Mouse (Mus musculus) gastrocnemius, postnatal 4 days (tissue): ENCODE measurements at regions not wholly inside any gene's neighbourhood (a gene's known extent, or its start where the extent isn't known, plus 50 kb on each side); places are given as distances from the start of the nearest gene placed in this dataset.
"Not testable (repeated sequence)": the region's sequence is repeated elsewhere in the genome, so short reads cannot be mapped to it uniquely, and the experiment has no call there.

ENCODE experiments used
- DNase-seq, 2 experiments: peaks; one replicate each; pipeline ENCODE4 v3.0.0; 2021 to 2022; ENCODE audit warnings: low spot score in 2 of 2, mixed read lengths in 2 of 2

- DNase-seq: no peak
Observed at GRCm38 (mm10) chr2:84042793-84043192, 52.4 kb downstream of the Gm13691 start.

DNA sequence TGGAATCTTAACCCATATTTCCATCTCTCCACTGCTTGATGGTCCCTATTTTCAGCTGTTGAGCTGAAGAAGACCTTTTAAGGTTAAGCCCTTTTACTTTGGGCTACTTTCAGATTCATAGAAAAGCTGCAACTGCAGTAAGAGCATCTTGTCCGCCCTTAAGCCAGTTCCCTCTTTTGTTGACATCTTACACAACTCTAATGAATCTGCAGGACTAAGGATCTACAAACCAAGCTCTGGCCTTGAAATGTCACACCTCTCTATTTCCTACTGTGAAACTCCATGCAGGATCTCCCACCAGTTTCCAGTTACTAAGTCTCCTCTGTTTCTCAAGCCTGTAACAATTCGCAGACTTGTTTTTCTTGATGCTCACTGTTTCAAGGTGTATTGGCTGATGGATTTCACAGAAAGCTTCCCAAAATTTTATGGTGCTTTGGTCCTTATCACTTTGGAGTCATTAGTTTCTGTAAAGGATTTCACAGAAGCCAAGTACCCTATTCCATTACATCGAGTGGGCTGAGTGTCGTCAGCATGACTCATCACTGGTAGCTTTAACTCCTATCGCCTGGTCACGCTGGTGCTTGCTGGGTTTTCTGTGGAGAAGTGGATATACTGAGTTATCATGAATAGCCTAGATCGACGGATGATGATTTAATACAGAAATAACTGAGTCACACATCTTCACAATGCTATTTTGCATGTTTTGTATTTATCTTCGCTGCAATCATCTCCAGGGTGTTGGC, 58.2 kb downstream of the Gm13691 start:
- DNase-seq: no peak

- DNase-seq: no peak
Observed at GRCm38 (mm10) chr2:84051883-84052331, 61.6 kb downstream of the Gm13691 start.

DNA sequence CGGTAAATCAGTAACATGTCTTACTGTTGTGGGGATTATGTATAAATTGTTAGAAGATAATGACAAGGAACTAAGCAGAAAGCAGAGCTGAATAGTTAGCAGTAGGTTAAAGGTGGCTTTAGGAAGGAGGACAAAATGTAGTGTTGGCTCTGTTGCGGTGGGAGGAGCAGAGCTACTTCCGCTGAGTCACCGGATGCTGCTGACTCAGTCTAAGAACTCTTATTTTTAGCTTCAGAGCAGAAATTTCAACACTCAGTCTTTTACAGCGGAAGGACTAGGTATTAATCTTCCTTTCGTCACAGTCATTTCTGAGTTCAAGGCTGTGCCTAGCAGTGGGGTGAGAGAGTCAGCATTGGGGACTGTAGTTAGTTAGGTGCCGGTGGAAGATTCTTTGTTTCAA, 68.9 kb downstream of the Gm13691 start:
- no peak for DNase-seq

DNA sequence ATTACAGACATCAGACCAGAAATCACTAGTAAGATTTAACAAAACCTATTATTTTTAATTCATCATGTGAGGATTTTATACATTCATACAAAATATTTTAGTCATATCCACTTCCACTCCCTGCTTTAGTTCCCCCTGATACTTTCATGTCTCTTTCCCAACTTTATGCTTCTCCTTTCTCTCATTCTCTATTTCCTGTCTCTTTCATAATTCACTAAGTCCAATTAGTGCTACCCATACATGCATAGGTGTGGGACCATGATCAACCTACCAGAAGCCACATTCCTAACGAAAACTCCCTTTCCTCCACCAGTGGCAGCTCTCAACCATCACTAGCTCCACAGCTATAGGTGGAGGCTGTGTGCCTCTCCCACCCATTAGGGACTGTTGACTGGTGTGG, 70.9 kb downstream of the Gm13691 start:
- no peak for DNase-seq

- no peak for DNase-seq
Observed at GRCm38 (mm10) chr2:84064371-84064770, 74.0 kb downstream of the Gm13691 start.

- no peak for DNase-seq
Observed at GRCm38 (mm10) chr2:84065061-84065460, 74.7 kb downstream of the Gm13691 start.

GRCm38 (mm10) chr2:84065749-84066148, 75.4 kb downstream of the Gm13691 start:
- no peak for DNase-seq

DNA sequence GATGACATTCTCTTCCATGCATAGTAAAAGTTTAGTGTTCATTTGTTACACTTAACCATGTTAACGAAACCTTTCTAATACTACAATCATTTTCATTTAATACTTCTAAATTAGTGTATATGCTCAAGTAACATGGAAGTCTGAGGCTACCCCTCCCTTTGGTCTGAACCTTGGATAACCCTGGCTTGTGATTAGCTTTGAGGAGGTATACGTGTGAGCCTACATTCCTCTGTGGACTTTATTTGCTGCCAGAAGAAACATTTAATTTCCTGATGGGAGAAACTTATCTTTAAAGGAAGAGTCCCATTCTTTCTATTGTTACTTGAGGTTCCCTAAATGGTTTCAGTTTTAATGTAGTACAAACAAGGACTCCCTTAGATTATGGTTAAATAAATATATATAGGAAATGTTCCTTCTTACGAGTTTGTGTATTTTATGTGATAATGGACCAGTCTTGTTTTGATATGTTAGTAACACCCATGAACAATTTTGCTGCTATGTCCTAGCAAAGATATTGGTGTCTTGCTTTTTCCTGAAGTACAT, 75.9 kb downstream of the Gm13691 start:
- no peak for DNase-seq

GRCm38 (mm10) chr2:84066785-84067526, 76.6 kb downstream of the Gm13691 start:
- no peak for DNase-seq

GRCm38 (mm10) chr2:84068617-84069016, 78.3 kb downstream of the Gm13691 start:
- no peak for DNase-seq

GRCm38 (mm10) chr2:84069411-84069810, 79.1 kb downstream of the Gm13691 start:
- not testable (repeated sequence) for DNase-seq

DNA sequence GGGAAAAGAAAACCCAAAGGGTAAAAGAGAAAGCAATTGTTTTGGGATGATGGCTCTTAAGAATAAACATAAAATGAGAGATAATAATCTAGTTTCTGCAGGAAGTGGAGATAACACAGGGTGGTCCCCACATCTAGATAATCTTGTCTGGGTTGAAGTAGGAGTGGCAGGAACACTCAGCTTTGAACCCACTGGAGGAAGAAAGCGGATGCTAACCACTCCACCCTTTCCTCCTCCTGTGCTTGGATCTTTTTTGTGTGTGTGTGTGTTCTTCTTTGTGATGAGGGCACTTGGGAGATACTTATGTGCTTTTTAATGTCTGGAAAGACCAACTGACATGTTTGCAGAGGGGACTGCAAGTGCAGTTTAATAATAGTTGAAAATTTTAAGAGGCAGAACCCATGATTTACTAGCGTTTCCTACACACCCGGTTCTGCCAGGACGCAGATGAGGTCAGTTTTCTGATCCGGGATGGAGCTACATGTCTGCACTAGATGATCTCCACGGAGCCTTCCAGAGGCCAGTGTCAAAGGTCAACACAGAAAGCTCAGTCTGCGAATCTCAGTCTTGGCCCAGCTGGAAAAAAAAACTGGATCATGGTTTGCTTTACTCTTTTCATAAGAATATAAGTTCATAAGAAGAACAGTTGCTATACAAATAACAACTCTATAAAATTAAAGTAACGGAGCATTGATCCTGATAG, 82.7 kb downstream of the Gm13691 start:
- DNase-seq: no peak

DNA sequence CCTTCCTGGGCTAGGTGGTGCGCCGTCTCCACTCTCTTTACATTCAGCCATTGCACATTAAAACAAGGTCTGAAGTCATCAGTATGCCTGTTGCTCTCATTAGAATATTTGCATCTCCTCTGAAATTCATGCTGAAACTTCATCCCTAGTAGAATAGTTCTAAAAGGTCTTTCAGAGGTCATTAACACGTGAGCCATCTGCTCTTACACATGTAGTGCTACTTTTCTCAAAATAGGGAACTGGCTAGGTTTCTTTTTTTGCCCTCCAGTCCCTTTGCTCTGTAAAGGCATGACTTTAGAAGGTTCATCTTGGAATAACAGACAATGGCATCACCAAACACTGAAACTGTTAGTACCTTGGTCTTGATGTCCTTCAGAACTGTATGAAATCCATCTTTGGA, 85.6 kb downstream of the Gm13691 start:
- no peak for DNase-seq

DNA sequence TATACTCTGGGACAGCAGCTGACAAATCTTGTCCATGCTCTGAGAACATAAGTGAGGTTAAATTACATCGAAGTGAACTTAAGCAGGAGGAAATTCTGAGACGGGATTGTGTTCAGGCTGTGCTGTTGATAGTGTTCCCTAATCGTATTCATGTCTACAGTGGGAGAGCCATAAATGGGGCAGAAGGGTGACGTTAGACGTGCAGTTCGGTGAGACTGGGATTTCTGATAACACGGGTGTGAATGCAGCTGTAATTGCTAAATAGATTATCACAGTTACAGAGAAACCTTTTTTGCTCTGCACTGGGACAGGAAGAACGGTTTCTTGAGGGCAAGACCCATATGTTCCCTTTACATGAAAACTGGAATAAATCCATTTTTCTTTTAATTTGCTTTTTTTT, 88.9 kb downstream of the Gm13691 start:
- no peak for DNase-seq

GRCm38 (mm10) chr2:84080228-84080627, 89.9 kb downstream of the Gm13691 start:
- no peak for DNase-seq

DNA sequence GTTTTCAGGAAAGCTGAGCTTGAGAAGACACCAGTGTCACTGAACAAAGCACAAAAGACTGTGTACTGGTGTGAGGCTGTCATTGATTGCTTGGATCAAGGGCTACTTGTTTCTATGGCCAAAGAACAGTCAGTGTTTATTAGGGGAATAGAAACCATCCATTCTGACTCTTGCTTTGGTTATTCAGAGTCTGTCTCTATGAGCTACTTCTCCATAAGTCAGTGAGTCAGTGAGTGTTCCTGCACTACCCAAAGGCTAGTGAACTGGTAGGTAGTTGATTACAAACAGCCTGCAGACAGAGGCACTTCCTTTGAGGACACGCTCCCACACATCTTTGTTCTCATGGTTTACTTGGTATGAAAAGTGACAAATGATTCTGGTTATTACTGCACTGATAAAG, 104.4 kb downstream of the Gm13691 start:
- no peak for DNase-seq

DNA sequence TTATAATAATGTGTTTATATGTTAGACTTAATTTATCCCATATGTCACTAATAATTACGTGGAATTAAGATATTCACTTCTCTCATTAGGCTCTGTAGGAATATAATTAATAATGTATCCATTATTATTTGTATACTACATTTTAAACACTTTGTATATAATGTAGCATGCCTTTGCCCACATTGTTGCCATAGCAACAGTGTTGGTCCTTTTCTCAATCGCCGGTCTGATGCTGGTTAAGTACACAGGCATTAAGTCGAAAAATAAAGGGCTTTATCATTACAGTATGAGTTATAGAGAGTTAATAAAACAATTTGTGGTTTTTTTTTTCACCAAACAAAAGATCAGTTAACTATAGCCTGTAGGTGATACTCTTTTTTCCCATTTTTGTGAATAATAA, 108.4 kb downstream of the Gm13691 start:
- no peak for DNase-seq

- DNase-seq: no peak
Observed at GRCm38 (mm10) chr2:84113562-84113961, 123.2 kb downstream of the Gm13691 start.

DNA sequence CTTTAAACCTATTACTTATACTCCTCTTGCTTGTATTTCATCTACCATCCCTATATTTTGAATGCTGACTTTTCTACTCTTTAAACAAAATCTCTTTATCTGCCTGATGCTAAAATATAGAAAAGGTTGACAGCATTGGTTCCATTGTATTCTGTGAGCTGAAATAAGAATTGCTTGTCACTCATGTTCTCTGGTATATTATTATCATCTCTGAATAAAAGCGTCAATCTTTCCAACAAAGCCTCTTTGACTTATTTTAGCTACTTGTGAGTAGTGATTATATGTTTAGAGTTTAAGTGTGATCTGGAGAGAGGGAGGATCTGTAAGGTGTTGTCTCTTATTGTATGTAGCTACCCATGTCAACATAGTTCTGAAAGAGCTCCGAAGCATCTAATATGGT, 129.5 kb downstream of the Gm13691 start:
- DNase-seq: no peak

DNA sequence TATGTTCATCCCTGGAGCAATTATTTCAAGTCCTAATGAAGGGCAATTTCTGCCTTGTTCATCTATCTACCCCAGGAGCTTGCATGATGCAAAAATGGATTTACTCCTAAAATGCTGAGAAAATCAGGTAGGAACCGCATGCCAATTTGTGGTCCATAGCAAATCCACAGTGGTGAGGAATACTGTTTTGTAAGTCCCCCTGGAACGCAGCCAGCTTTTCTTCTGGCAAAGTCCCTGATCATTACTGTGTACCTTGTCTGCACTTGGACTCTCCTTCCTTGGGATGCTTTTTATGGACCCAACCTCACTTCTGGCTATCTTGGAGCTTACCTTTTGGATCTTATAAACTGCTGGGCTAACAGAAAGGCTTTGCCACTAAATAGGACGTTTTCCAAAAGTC, 137.2 kb downstream of the Gm13691 start:
- no peak for DNase-seq

DNA sequence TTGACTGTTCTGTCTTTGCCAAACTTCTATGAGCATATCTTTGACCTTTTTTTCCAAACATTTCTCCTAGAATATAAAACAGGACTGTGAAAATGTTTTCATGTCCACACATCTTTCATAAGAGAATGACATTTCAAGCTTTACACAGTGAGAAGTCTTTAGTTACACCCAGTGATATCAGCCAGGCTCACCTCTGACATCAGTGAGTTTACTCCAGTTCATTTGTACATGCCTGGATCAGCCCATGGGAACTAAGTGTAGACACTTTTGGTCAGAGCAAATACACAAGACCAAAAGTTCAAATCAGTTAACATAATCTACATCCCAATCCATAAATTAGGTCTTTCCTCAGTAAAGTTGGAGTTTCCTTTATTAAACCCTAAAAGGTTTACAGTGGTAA, 171.4 kb downstream of the Gm13691 start:
- no peak for DNase-seq
